Mouse (Mus musculus) neural tube, embryonic 14.5 days (tissue): ENCODE measurements at regions not wholly inside any gene's neighbourhood (a gene's known extent, or its start where the extent isn't known, plus 50 kb on each side); places are given as distances from the start of the nearest gene placed in this dataset.
"Not testable (repeated sequence)": the region's sequence is repeated elsewhere in the genome, so short reads cannot be mapped to it uniquely, and the experiment has no call there.

ENCODE experiments used
- ATAC-seq: fragments of 200-750 bp; cut with Nextera tagmentation; 2 replicates; pipeline ENCODE4 v1.8.0; 2017; ENCODE audit warnings: low read depth, mild to moderate bottlenecking, moderate TSS enrichment, moderate library complexity
- H3K27ac ChIP-seq: fragments of 300-500 bp; sonication (generic); 2 replicates; pipeline ENCODE4 v1.5.1; 2014; ENCODE audit warnings: low read depth, mild to moderate bottlenecking, control low read depth, low read length, moderate library complexity, mixed read lengths
- H3K27me3 ChIP-seq: fragments of 300-500 bp; sonication (generic); 2 replicates; pipeline ENCODE4 v1.6.1; 2014; ENCODE audit warnings: low read length; ENCODE audit not compliant: control insufficient read depth, insufficient read depth
- H3K36me3 ChIP-seq: fragments of 300-500 bp; sonication (generic); 2 replicates; pipeline ENCODE4 v1.6.1; 2014; ENCODE audit warnings: low read length, mixed read lengths; ENCODE audit not compliant: control insufficient read depth, insufficient read depth
- H3K4me1 ChIP-seq: fragments of 300-500 bp; sonication (generic); 2 replicates; pipeline ENCODE4 v1.6.1; 2014; ENCODE audit warnings: low read length; ENCODE audit not compliant: control insufficient read depth, insufficient read depth
- H3K4me2 ChIP-seq: fragments of 300-500 bp; sonication (generic); 2 replicates; pipeline ENCODE4 v1.6.1; 2014; ENCODE audit warnings: mild to moderate bottlenecking, low read depth, low read length, control low read depth
- H3K4me3 ChIP-seq: fragments of 300-500 bp; sonication (generic); 2 replicates; pipeline ENCODE4 v1.5.1; 2014; ENCODE audit warnings: low read depth, low read length, control low read depth, mixed read lengths
- H3K9ac ChIP-seq: fragments of 300-500 bp; sonication (generic); replicated peaks from 2 replicates; pipeline ENCODE4 v1.6.1; 2014; ENCODE audit warnings: low read depth, mild to moderate bottlenecking, control low read depth, low read length, mixed read lengths
- H3K9me3 ChIP-seq: fragments of 300-500 bp; sonication (generic); 2 replicates; pipeline ENCODE4 v1.6.1; 2016; ENCODE audit warnings: low read length; ENCODE audit not compliant: control insufficient read depth
- WGBS: fragments of 180-500 bp; shearing (Covaris S2); extraction: QIAGEN DNeasy Blood & Tissue Kit; methylation state at CpG from one replicate; pipeline ENCODE4 v1.1.7; 2014; 5-methylcytosine and 5-hydroxymethylcytosine counted together

- 91% methylated on average over 7 of the region's 7 CpGs for WGBS
- no peak for ATAC-seq
- no peak overlapping the region for H3K4me3 ChIP-seq
Observed at GRCm38 (mm10) chr8:88823931-88824330, 127.1 kb downstream of the Cyld start.

GRCm38 (mm10) chr8:88820275-88820850 is 123.5 kb downstream of the Cyld start:
- no peaks in the 10 kb centered on the region for H3K9me3 ChIP-seq
- H3K9ac ChIP-seq: no peak overlapping the region
- H3K4me3 ChIP-seq: no peak overlapping the region
- H3K27ac ChIP-seq: no peak overlapping the region
- H3K27me3 ChIP-seq: no peaks in the 10 kb centered on the region
- ATAC-seq: no peak
- no peaks in the 10 kb centered on the region for H3K36me3 ChIP-seq
- H3K4me1 ChIP-seq: no peaks in the 10 kb centered on the region
- WGBS: 76% methylated on average over 5 of the region's 5 CpGs
- H3K4me2 ChIP-seq: no peak overlapping the region

More at GRCm38 (mm10) chr8:88823931-88824330, 127.1 kb downstream of the Cyld start:
- Histone ChIP-seq H3K4me2 (no peak overlapping the region), H3K27ac (no peak overlapping the region), H3K4me1 (no peaks in the 10 kb centered on the region), H3K36me3 (no peaks in the 10 kb centered on the region), H3K27me3 (no peaks in the 10 kb centered on the region), H3K9me3 (no peaks in the 10 kb centered on the region), H3K9ac (no peak overlapping the region)

- Histone ChIP-seq H3K9me3 (no peaks in the 10 kb centered on the region), H3K27me3 (no peaks in the 10 kb centered on the region), H3K4me1 (0 out of 2 replicates have a peak, but pooled peaks cover 3% of the 10 kb centered on the region), H3K27ac (no peak overlapping the region), H3K4me3 (no peak overlapping the region), H3K4me2 (no peak overlapping the region), H3K9ac (no peak overlapping the region), H3K36me3 (no peaks in the 10 kb centered on the region)
- 84% methylated on average over 5 of the region's 5 CpGs for WGBS
- ATAC-seq: no peak
Observed at GRCm38 (mm10) chr8:88816461-88816860, 119.6 kb downstream of the Cyld start.

GRCm38 (mm10) chr8:88814246-88814645 is 117.4 kb downstream of the Cyld start:
- Histone ChIP-seq H3K4me2 (no peak overlapping the region), H3K36me3 (no peaks in the 10 kb centered on the region), H3K4me3 (no peak overlapping the region), H3K27me3 (no peaks in the 10 kb centered on the region), H3K9ac (no peak overlapping the region), H3K4me1 (0 out of 2 replicates have a peak, but pooled peaks cover 3% of the 10 kb centered on the region), H3K9me3 (no peaks in the 10 kb centered on the region), H3K27ac (no peak overlapping the region)
- ATAC-seq: no peak
- 88% methylated on average over 6 of the region's 6 CpGs for WGBS

- Histone ChIP-seq H3K4me1 (0 out of 2 replicates have a peak, but pooled peaks cover 3% of the 10 kb centered on the region), H3K36me3 (no peaks in the 10 kb centered on the region), H3K4me3 (no peak overlapping the region), H3K27me3 (no peaks in the 10 kb centered on the region), H3K9ac (no peak overlapping the region), H3K27ac (no peak overlapping the region), H3K9me3 (no peaks in the 10 kb centered on the region), H3K4me2 (peak overlapping the region; percentile 3; the same call in 1 of the 2 replicates)
- ATAC-seq: no peak
- 31% methylated on average over 27 of the region's 27 CpGs for WGBS
Observed at GRCm38 (mm10) chr8:88812901-88813676, 116.3 kb downstream of the Cyld start.

- H3K36me3 ChIP-seq, H3K27ac ChIP-seq, ATAC-seq, H3K4me1 ChIP-seq, H3K4me2 ChIP-seq, H3K4me3 ChIP-seq, H3K27me3 ChIP-seq, H3K9me3 ChIP-seq, H3K9ac ChIP-seq: not testable (repeated sequence)
- WGBS: 96% methylated on average over 10 of the region's 10 CpGs
Observed at GRCm38 (mm10) chr8:88806851-88807250, 110.0 kb downstream of the Cyld start.
